In the genomic region with DNA sequence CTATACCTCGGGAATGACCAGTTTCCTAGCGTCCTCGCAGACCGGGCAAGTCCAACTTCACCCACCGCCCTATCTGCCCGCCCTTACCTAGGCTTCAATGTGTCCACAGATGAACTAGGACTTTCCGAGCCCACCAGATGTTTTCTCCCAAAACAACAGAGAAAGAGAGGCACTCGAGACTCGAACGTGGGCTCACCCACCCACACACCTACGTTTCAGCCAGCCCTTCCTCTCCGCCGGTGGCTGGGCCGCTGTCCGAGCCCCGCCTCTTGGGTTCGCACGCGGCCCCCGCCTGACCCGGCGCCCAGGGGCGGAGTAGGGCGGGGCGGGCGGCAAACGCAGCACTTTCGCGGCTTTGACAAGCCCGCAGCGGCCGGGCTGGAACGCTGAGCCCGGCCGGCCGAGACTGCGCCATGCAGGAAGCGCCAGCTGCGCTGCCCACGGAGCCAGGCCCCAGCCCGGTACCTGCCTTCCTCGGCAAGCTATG, we compare ENCODE assay signal across 8 mouse cellular contexts. TPM values are rescaled to one million over a fixed set of nuclear protein-coding genes. Genes with fewer than 3 reads are reported as not detected.
DNase-seq lines count a peak whose midpoint lies in the region; ATAC-seq and TF ChIP-seq lines count a peak whose summit lies in the region.

Gene Hsf4 (plus strand): TSS at position 341 of the 487 bp plus-strand sequence.

- no peak within 1 kb of the TSS for H3K27ac ChIP-seq in ES-E14 (ENCODE audit: insufficient read depth, low read depth, low read length, poor library complexity, severe bottlenecking)
- no peak within 1 kb of the TSS for H3K27ac ChIP-seq in embryonic facial prominence, embryonic 12.5 days
- no peak within 1 kb of the TSS for H3K27ac ChIP-seq in heart, embryonic 15.5 days
- H3K27ac ChIP-seq in macrophage = no peak within 1 kb of the TSS

- H3K36me3 ChIP-seq in ES-E14 (ENCODE audit: control insufficient read depth, insufficient read depth, low read length, poor library complexity, severe bottlenecking) = no peaks in the 10 kb centered on the region
- no peaks in the 10 kb centered on the region for H3K36me3 ChIP-seq in embryonic facial prominence, embryonic 12.5 days
- 0 out of 2 replicates have a peak, but pooled peaks cover 3% of the 10 kb centered on the region for H3K36me3 ChIP-seq in heart, embryonic 15.5 days
- H3K36me3 ChIP-seq in macrophage (ENCODE audit: inconsistent target) = peaks cover 10% of the 10 kb centered on the region; the same call in 1 of the 2 replicates

- DNase-seq in frontal cortex, postnatal 36 days (ENCODE audit: low spot score in 2 of 2) = peak; percentile 41 to 54
- DNase-seq in frontal cortex, postnatal 10 days (ENCODE audit: low spot score in 2 of 2) = no peak
- no peak for DNase-seq in ES-E14 (ENCODE audit: low read depth, low spot score)
- DNase-seq in kidney, postnatal 14 days = peak; percentile 75
- peak; percentile 31 for DNase-seq in testis, postnatal 14 days (ENCODE audit: low spot score)

- in situ Hi-C loops in ES-E14 (cut with MboI; ENCODE audit: low sequenced_read_pairs in 2 of 2, unreplicated experiment in 2 of 2) = loop anchor here in 1 of 2 experiments (25.0 kb wide), 1 partner anchor 632 kb away; the partner anchor contains the start of genes Ciao2b and Rrad

- H3K27me3 ChIP-seq in embryonic facial prominence, embryonic 12.5 days = peaks cover 99% of the 10 kb centered on the region
- H3K27me3 ChIP-seq in heart, embryonic 15.5 days = peaks cover 81% of the 10 kb centered on the region

- ATAC-seq in embryonic facial prominence, embryonic 12.5 days (ENCODE audit: insufficient number of reproducible peaks, insufficient read depth, low FRiP score, low TSS enrichment) = no peak
- ATAC-seq in heart, embryonic 15.5 days (replicated peaks; ENCODE audit: insufficient number of reproducible peaks, insufficient read depth, low FRiP score, low read depth) = no peak; the same call in 1 of the 2 replicates

- 1% methylated on average over 42 of the region's 42 CpGs for WGBS in embryonic facial prominence, embryonic 12.5 days
- WGBS in heart, embryonic 15.5 days = under 1% methylated on average over 42 of the region's 42 CpGs
- WGBS in macrophage (ENCODE audit: missing documents) = 3% methylated on average over 39 of the region's 42 CpGs

- no peaks in the 10 kb centered on the region for H3K9me3 ChIP-seq in ES-E14 (ENCODE audit: control insufficient read depth, insufficient read depth, low read depth, low read length)
- peaks cover 5% of the 10 kb centered on the region; the same call in 1 of the 2 replicates for H3K9me3 ChIP-seq in embryonic facial prominence, embryonic 12.5 days
- H3K9me3 ChIP-seq in heart, embryonic 15.5 days (replicated peaks) = no peaks in the 10 kb centered on the region

- H3K79me2 ChIP-seq in macrophage (ENCODE audit: inconsistent target) = no peaks in the 10 kb centered on the region

- H3K4me1 ChIP-seq in ES-E14 (ENCODE audit: control insufficient read depth in 2 of 2, insufficient read depth in 2 of 2, low read length in 2 of 2, poor library complexity in 1 of 2) = peaks cover 0 to 15% of the 10 kb centered on the region in 2 experiments; a peak in 2 of 4 replicates
- peaks cover 32% of the 10 kb centered on the region for H3K4me1 ChIP-seq in embryonic facial prominence, embryonic 12.5 days
- H3K4me1 ChIP-seq in heart, embryonic 15.5 days (replicated peaks) = peaks cover 36% of the 10 kb centered on the region

- H3K9ac ChIP-seq in ES-E14 (ENCODE audit: insufficient read depth, low read depth, low read length, poor library complexity, severe bottlenecking) = peak within 1 kb of the TSS; percentile 27; the same call in 1 of the 2 replicates
- H3K9ac ChIP-seq in embryonic facial prominence, embryonic 12.5 days = peak within 1 kb of the TSS; percentile 54
- peak within 1 kb of the TSS; percentile 52 for H3K9ac ChIP-seq in heart, embryonic 15.5 days

- peak within 1 kb of the TSS; percentile 83 for H3K4me2 ChIP-seq in embryonic facial prominence, embryonic 12.5 days (replicated peaks)
- H3K4me2 ChIP-seq in heart, embryonic 15.5 days = peak within 1 kb of the TSS; percentile 84

- peak within 1 kb of the TSS; percentile 50 to 58 for H3K4me3 ChIP-seq in ES-E14 (ENCODE audit: insufficient read depth in 1 of 2, low read depth in 1 of 2, low read length in 2 of 2, poor library complexity in 1 of 2, severe bottlenecking in 1 of 2)
- peak within 1 kb of the TSS; percentile 42 for H3K4me3 ChIP-seq in embryonic facial prominence, embryonic 12.5 days
- H3K4me3 ChIP-seq in heart, embryonic 15.5 days = peak within 1 kb of the TSS; percentile 50
- peak within 1 kb of the TSS; percentile 18 for H3K4me3 ChIP-seq in macrophage (ENCODE audit: inconsistent target)

TF ChIP-seq in ES-E14, 5 proteins besides CTCF, POLR2A, EP300 and RAD21:
- TF ChIP-seq ZNF384 (IDR thresholded peaks at IDR 0.05; ENCODE audit: low read depth, low read length) (no peak), CHD2 (IDR thresholded peaks at IDR 0.05; ENCODE audit: low read depth, low read length) (no peak), HCFC1 (IDR thresholded peaks at IDR 0.05; ENCODE audit: borderline replicate concordance, insufficient read depth, low read length) (no peak), ZC3H11A (IDR thresholded peaks at IDR 0.05; ENCODE audit: borderline replicate concordance, low read depth, low read length) (no peak), MAFK (IDR thresholded peaks at IDR 0.05; ENCODE audit: insufficient read depth, low read depth, low read length) (no peak)
TF ChIP-seq in ES-E14: peak in this region for 0.

RNA-seq across cellular contexts. Expression of gene Hsf4, which starts in this region (rescaled TPM):
- 0.21 and 0.45 TPM in 2 replicates for total RNA-seq in ES-E14 (2012; rRNA removed)
- 0.36 TPM in 1 of 2 replicates, not detected in the other for polyA plus RNA-seq in embryonic facial prominence, embryonic 12.5 days (2016; fragmentation: Nextera tagmentation; extraction: Ambion mirVana)
- 0.13 and 0.30 TPM in 2 replicates for polyA plus RNA-seq in heart, embryonic 15.5 days (2015; fragmentation: Nextera tagmentation; extraction: Ambion mirVana)
- total RNA-seq in macrophage (2018; cell fraction: chromatin; rRNA removed) = 10 to 100 TPM in 8 of 26 experiments, 1 to 10 TPM in 18; 2.7 to 22.5 (median 7.9) TPM
- total RNA-seq in macrophage (2018; cell fraction: cytosol; rRNA removed) = 1 to 10 TPM; 2.2 to 7.7 (median 4.6) TPM
- total RNA-seq in macrophage (2018; cell fraction: nucleus; rRNA removed) = 10 to 100 TPM in 9 of 26 experiments, 1 to 10 TPM in 17; 2.2 to 22.2 (median 5.4) TPM
- 2.9 to 8.0 TPM (median 3.4 TPM) in 3 replicates for polyA plus RNA-seq in macrophage (2018)

Comparison
In these comparisons a context has a peak if more than half of its experiments do, and no peak if none do; other contexts are left out.
1. DNase-seq: peak in frontal cortex, postnatal 36 days (2 of 2), kidney, postnatal 14 days (single experiment) and testis, postnatal 14 days (single experiment); none in frontal cortex, postnatal 10 days (0 of 2) and ES-E14 (single experiment).
2. Peak in every context shown above with its lines, with median percentiles within 50 percentile points of each other: H3K4me3 ChIP-seq and H3K9ac ChIP-seq.